Mouse (Mus musculus) midbrain, postnatal 0 days (tissue): ENCODE results near the gene Ppm1h. TPM values are rescaled to one million over a fixed set of nuclear protein-coding genes. Genes with fewer than 3 reads are reported as not detected.

Experiments used
- ATAC-seq: fragments of 200-750 bp; cut with Nextera tagmentation; 2 replicates; pipeline ENCODE4 v1.8.0; 2017; ENCODE audit warnings: moderate number of reproducible peaks, mild to moderate bottlenecking, moderate TSS enrichment, moderate library complexity; ENCODE audit not compliant: low FRiP score
- DNase-seq: peaks from one replicate; pipeline ENCODE4 v3.0.0-alpha.2; 2015; ENCODE audit warnings: low spot score
- H3K27ac ChIP-seq: fragments of 300-500 bp; sonication (generic); 2 replicates; pipeline ENCODE4 v1.5.1; 2014; ENCODE audit warnings: low read depth, mild to moderate bottlenecking, low read length, mixed read lengths
- H3K27me3 ChIP-seq: fragments of 300-500 bp; sonication (generic); 2 replicates; pipeline ENCODE4 v1.6.1; 2014; ENCODE audit warnings: low read length, control low read depth, mixed read lengths; ENCODE audit not compliant: insufficient read depth
- H3K36me3 ChIP-seq: fragments of 300-500 bp; sonication (generic); 2 replicates; pipeline ENCODE4 v1.6.1; 2014; ENCODE audit warnings: low read length, control low read depth, mixed read lengths; ENCODE audit not compliant: insufficient read depth
- H3K4me1 ChIP-seq: fragments of 300-500 bp; sonication (generic); 2 replicates; pipeline ENCODE4 v1.6.1; 2014; ENCODE audit warnings: mild to moderate bottlenecking, control low read depth, antibody characterized with exemption, low read length, mixed read lengths; ENCODE audit not compliant: insufficient read depth
- H3K4me2 ChIP-seq: fragments of 300-500 bp; sonication (generic); 2 replicates; pipeline ENCODE4 v1.6.1; 2014; ENCODE audit warnings: low read depth, mild to moderate bottlenecking, low read length, mixed read lengths; ENCODE audit not compliant: poor library complexity, severe bottlenecking
- H3K4me3 ChIP-seq: fragments of 300-500 bp; sonication (generic); 2 replicates; pipeline ENCODE4 v1.5.1; 2014; ENCODE audit warnings: low read depth, mild to moderate bottlenecking, low read length, moderate library complexity
- H3K9ac ChIP-seq: fragments of 300-500 bp; sonication (generic); replicated peaks from 2 replicates; pipeline ENCODE4 v1.6.1; 2014; ENCODE audit warnings: mild to moderate bottlenecking, low read length, moderate library complexity, mixed read lengths; ENCODE audit not compliant: poor library complexity, severe bottlenecking
- H3K9me3 ChIP-seq: fragments of 300-500 bp; sonication (generic); 2 replicates; pipeline ENCODE4 v1.6.1; 2016; ENCODE audit warnings: low read length, control low read depth
- CTCF ChIP-seq: IDR thresholded peaks from 2 replicates; pipeline ENCODE4 v1.5.1; 2016; ENCODE audit warnings: antibody characterized with exemption, mild to moderate bottlenecking
- WGBS: fragments of 180-500 bp; shearing (Covaris S2); extraction: QIAGEN DNeasy Blood & Tissue Kit; methylation state at CpG from one replicate; pipeline ENCODE4 v1.1.7; 2014; 5-methylcytosine and 5-hydroxymethylcytosine counted together
- polyA plus RNA-seq: library from polyadenylated mRNA; unstranded; fragments of >200 nt; fragmentation: Nextera tagmentation; extraction: Ambion mirVana; gene quantifications from 2 replicates; pipeline ENCODE4 v1.2.1, GENCODE M21; 2015
- total RNA-seq: library from RNA; depleted of rRNA; stranded (reverse); fragments of >200 nt; gene quantifications from 2 replicates; pipeline ENCODE4 v1.2.3, GENCODE M21; 2014

Ppm1h gene
- total and polyA plus RNA-seq, 2 experiments from 2014 or later: 28.0 to 42.8 TPM

DNA sequence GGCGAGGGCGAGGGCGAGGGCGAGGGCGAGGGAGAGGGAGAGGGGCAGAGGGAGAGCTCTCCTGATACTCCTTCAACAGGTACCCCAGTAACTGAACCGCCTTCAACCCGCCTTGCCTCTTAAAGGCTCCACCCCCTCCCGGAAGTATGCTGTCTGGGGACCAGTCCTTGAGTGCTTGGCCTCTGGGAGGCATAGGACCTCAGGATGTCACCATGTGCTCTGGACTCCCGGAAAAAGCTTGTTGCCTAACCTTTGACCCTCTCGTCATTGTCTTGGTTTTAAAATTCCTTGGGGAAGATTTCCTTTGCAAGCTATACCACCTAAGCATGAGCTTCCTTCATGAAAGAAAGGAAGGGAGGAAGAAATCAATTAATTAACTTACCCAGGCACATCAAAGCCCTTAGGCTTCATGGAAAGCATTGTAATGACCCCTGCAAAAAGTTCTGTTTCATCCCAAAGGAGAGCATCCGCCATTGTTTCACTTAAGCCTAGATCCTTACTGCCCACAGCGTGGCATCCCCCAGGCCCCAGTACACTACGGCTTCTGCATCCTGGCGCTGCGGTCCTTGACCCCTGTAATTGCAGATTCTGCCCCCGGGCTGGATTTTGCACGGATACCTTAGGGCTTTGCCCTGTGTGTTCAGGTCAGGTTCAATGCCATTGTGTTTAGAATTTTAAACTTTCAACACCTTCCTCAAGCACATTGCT lies 15.5 kb downstream of the Ppm1h start:
- 66% methylated on average over 17 of the region's 17 CpGs for WGBS
- H3K4me1 ChIP-seq: peaks cover 6% of the 10 kb centered on the region; the same call in 1 of the 2 replicates
- no peak overlapping the region for H3K9ac ChIP-seq
- DNase-seq: no peak
- no peaks in the 10 kb centered on the region for H3K9me3 ChIP-seq
- TF ChIP-seq CTCF: no peak
- H3K27me3 ChIP-seq: no peaks in the 10 kb centered on the region
- ATAC-seq: no peak
- no peaks in the 10 kb centered on the region for H3K36me3 ChIP-seq
- H3K4me3 ChIP-seq: no peak overlapping the region
- no peak overlapping the region for H3K4me2 ChIP-seq
- H3K27ac ChIP-seq: no peak overlapping the region

DNA sequence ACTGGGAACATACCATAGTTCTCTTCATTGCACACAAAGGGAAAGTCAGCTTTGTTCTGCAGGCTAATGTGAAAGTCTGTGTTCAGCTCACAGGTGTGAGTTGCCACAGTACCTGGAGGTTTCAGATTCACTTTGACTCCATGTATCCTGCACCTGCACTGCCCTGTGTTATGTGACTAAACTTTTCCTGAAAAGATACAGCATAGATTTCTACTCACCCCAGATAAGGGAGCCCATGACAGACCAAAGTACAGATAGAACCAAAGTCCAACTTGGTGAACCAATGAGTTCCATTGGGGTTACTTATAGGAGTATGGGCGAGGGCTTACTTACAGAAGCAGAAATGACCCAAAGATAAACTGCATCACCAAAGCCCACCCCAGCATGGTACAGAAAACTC lies 17.8 kb downstream of the Ppm1h start:
- TF ChIP-seq CTCF: no peak
- Histone ChIP-seq H3K4me1 (peaks cover 6% of the 10 kb centered on the region; the same call in 1 of the 2 replicates), H3K9ac (no peak overlapping the region), H3K9me3 (no peaks in the 10 kb centered on the region), H3K27me3 (no peaks in the 10 kb centered on the region), H3K4me2 (no peak overlapping the region), H3K27ac (no peak overlapping the region), H3K4me3 (no peak overlapping the region), H3K36me3 (no peaks in the 10 kb centered on the region)
- ATAC-seq: no peak
- no peak for DNase-seq
- 90% methylated on average over 1 of the region's 1 CpGs for WGBS

DNA sequence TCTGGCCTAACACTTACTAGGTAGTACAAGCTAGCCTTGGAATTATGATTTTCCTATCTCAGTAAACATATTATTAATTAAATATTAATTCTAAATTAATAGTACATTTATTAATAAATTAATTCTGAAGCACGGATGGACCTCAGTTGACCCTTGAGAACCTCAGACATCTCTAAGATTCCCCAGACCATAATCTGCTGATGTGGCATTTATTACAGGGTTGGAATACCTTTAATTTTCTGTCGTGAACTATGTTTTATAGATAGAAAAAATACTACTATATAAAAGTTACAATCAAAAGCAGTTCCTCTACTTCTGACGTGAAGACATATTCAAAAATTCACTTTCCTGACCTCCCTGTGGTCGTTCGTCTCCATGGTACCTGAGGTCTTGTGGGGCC lies 19.8 kb downstream of the Ppm1h start:
- DNase-seq: no peak
- H3K27ac ChIP-seq: no peak overlapping the region
- no peak for TF ChIP-seq CTCF
- no peaks in the 10 kb centered on the region for H3K27me3 ChIP-seq
- no peaks in the 10 kb centered on the region for H3K9me3 ChIP-seq
- no peaks in the 10 kb centered on the region for H3K36me3 ChIP-seq
- ATAC-seq: no peak
- H3K4me2 ChIP-seq: no peak overlapping the region
- peaks cover 6% of the 10 kb centered on the region; the same call in 1 of the 2 replicates for H3K4me1 ChIP-seq
- WGBS: 86% methylated on average over 5 of the region's 5 CpGs
- H3K9ac ChIP-seq: no peak overlapping the region
- H3K4me3 ChIP-seq: no peak overlapping the region

DNA sequence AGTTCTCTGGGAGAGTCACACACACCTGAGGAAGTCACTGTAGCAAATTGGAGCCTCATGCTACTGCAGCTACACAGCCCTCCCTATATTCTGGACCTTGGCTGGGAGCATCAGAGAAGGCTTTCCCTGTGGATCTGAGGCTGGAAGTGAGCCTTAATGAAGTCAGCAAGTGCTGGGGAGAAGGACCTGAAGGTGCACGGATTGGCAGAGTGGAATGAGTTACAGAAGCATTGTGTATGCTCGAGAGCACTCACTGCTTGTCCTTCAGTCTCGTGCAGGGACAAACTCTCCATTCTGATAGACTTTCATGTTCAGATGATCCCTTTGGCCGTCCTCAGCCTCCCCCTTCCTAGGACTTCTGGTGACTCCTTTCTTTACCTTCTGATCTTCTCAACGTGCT lies 26.3 kb downstream of the Ppm1h start:
- TF ChIP-seq CTCF: no peak
- H3K4me1 ChIP-seq: 0 out of 2 replicates have a peak, but pooled peaks cover 3% of the 10 kb centered on the region
- no peaks in the 10 kb centered on the region for H3K36me3 ChIP-seq
- H3K9me3 ChIP-seq: no peaks in the 10 kb centered on the region
- H3K27ac ChIP-seq: no peak overlapping the region
- no peak for DNase-seq
- no peaks in the 10 kb centered on the region for H3K27me3 ChIP-seq
- ATAC-seq: no peak
- H3K4me3 ChIP-seq: no peak overlapping the region
- H3K4me2 ChIP-seq: no peak overlapping the region
- WGBS: 74% methylated on average over 5 of the region's 5 CpGs
- H3K9ac ChIP-seq: no peak overlapping the region

DNA sequence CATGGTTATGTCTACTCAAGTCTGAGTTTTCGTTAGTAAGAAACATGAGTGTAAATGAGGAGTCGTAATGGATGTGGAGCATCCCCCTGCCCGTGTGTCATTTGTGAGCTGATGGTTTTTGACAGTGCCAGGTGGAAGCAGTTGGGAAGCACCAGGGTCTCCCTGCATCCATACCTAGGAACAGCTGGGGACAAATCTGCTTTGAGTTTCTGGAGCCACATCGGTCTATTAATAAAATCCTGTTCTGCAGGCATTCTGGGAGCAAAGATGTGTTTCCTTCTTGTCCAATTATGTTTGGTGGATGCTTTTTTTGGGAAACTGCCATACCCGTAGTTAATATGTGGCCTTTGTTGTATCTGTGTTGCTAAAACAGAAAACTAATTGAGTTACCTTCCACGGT lies 26.9 kb downstream of the Ppm1h start:
- Histone ChIP-seq H3K4me2 (no peak overlapping the region), H3K36me3 (no peaks in the 10 kb centered on the region), H3K27ac (no peak overlapping the region), H3K27me3 (no peaks in the 10 kb centered on the region), H3K9me3 (no peaks in the 10 kb centered on the region), H3K9ac (no peak overlapping the region), H3K4me3 (no peak overlapping the region), H3K4me1 (0 out of 2 replicates have a peak, but pooled peaks cover 3% of the 10 kb centered on the region)
- DNase-seq (peak; percentile 68), ATAC-seq (no peak)
- TF ChIP-seq CTCF: no peak
- 86% methylated on average over 6 of the region's 6 CpGs for WGBS

DNA sequence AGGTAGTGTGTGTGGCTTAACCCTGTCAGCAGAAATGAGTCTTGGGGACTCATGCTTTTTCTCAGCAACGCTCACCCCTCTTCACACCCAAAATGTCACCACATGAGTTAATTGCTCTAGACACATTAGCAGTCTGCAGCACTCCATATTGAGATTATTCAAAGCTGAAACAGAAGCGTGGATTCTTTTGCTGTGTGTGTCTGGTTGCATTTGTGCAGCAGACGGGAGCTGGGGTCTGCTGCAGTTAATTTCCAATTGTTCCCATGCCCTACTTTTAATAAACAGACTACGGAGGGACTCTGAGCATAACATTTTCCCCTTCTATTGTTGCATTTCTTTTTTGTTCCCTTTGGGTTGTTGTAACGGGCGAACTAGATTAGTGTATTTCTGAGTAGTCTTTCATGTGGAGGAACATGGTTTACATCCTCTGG lies 32.8 kb downstream of the Ppm1h start:
- 39% methylated on average over 6 of the region's 6 CpGs for WGBS
- Histone ChIP-seq H3K4me3 (no peak overlapping the region), H3K4me2 (no peak overlapping the region), H3K27ac (0 out of 2 replicates have a peak overlapping the region, but pooled peaks have one; percentile 38), H3K9ac (no peak overlapping the region), H3K36me3 (no peaks in the 10 kb centered on the region), H3K27me3 (no peaks in the 10 kb centered on the region), H3K4me1 (peaks cover 19% of the 10 kb centered on the region; the same call in 1 of the 2 replicates), H3K9me3 (no peaks in the 10 kb centered on the region)
- DNase-seq: no peak
- no peak for TF ChIP-seq CTCF
- ATAC-seq: no peak
